Comparison of ENCODE assay signal across 5 mouse cellular contexts in the genomic region with DNA sequence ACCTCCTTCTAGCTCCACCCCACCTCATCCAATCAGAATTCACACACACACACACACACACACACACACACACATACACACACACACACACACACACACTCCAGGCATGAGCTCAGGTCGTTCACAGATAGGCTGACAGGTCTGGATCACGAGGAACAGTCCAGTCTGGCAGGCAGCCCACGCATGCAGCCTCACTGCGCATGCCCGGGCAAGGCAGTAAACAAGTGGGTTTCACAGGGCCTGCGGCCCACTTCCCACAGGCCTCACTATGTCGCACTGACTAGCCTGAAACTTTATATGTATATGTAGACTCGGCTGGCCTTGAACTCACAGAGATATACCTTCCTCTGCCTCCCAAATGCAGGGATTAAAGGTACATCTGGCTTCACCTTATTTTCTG. TPM values are rescaled to one million over a fixed set of nuclear protein-coding genes. Genes with fewer than 3 reads are reported as not detected.
DNase-seq lines count a peak whose midpoint lies in the region.
"Had no signal": no experiment of that assay in that cellular context is flagged by ENCODE, and none has a peak within 500 bp of the region (broad histone marks: within the 10 kb centered on the region; RNA-seq: fewer than 3 reads in every experiment).

No protein-coding gene starts in this region.

- DNase-seq in cerebellum, postnatal 10 days: peak; percentile 27 to 31
- peak; percentile 86 for DNase-seq in heart, adult 11 months
- DNase-seq in heart, postnatal 4 days: peak; percentile 26
- DNase-seq in layer of hippocampus, adult 9-11 months: peak; percentile 62

RNA-seq across cellular contexts. Expression of a gene that starts 38.9 kb away (rescaled TPM):
- total RNA-seq in heart, postnatal 4 days (2021): 1 to 10 TPM; 1.3 to 2.4 TPM
- total RNA-seq: G1E had no signal

Comparison
In these comparisons a context has a peak if more than half of its experiments do, and no peak if none do; other contexts are left out.
1. Peak in every context shown above with its lines: DNase-seq.
2. DNase-seq: peak in every context shown above with its lines; median percentile 86 in heart, adult 11 months; 62 in layer of hippocampus, adult 9-11 months; 29 in cerebellum, postnatal 10 days; 26 in heart, postnatal 4 days.